Mouse (Mus musculus) CH12.LX (cell line): ENCODE results near the gene Srsf2. TPM values are rescaled to one million over a fixed set of nuclear protein-coding genes. Genes with fewer than 3 reads are reported as not detected.

Experiments
- DNase-seq: peaks from one replicate; pipeline ENCODE4 v3.0.0-alpha.2; 2013; ENCODE audit errors: extremely low read depth
- H3K27ac ChIP-seq: 2 replicates; pipeline ENCODE4 v1.5.1; 2012; ENCODE audit warnings: low read depth, mild to moderate bottlenecking, control low read depth, moderate library complexity; ENCODE audit not compliant: insufficient read depth
- H3K27me3 ChIP-seq: replicated peaks from 2 replicates; pipeline ENCODE3; 2012; ENCODE audit warnings: inconsistent platforms
- H3K36me3 ChIP-seq, 2 experiments: replicated peaks in 1 of 2; 2 replicates each; pipeline versions ENCODE3 to v1.6.1; 2012; ENCODE audit warnings: inconsistent platforms in 1 of 2, low read length in 1 of 2, mild to moderate bottlenecking in 1 of 2, mixed read lengths in 1 of 2, moderate library complexity in 1 of 2; ENCODE audit not compliant: control insufficient read depth in 1 of 2, insufficient read depth in 1 of 2
- H3K4me1 ChIP-seq, 2 experiments: 2 replicates each; pipeline ENCODE4 v1.6.1; 2012; ENCODE audit warnings: inconsistent platforms in 1 of 2, moderate library complexity in 1 of 2; ENCODE audit not compliant: insufficient read depth in 2 of 2, control insufficient read depth in 1 of 2
- H3K4me2 ChIP-seq: 2 replicates; pipeline ENCODE4 v1.6.1; 2012; ENCODE audit warnings: low read depth, mild to moderate bottlenecking, control low read depth; ENCODE audit not compliant: poor library complexity, insufficient read depth, severe bottlenecking
- H3K4me3 ChIP-seq, 3 experiments: fragments of 150-350 bp in 1 of 3; sonication (generic) in 1 of 3; replicated peaks in 1 of 3; 2 replicates each; pipeline versions ENCODE3 to v1.5.1; 2011 to 2012; ENCODE audit warnings: low read depth in 2 of 3, low read length in 2 of 3, mild to moderate bottlenecking in 2 of 3, moderate library complexity in 2 of 3, control low read depth in 1 of 3, improper control_type of control experiment in 1 of 3, inconsistent platforms in 1 of 3, mixed read lengths in 1 of 3; ENCODE audit not compliant: poor library complexity in 1 of 3
- H3K79me2 ChIP-seq: replicated peaks from 2 replicates; pipeline ENCODE4 v1.6.1; 2012; ENCODE audit warnings: mild to moderate bottlenecking, moderate library complexity; ENCODE audit not compliant: control insufficient read depth, poor library complexity, insufficient read depth, severe bottlenecking; ENCODE audit errors: extremely low read depth
- H3K9ac ChIP-seq: 2 replicates; pipeline ENCODE4 v1.6.1; 2012; ENCODE audit warnings: low read depth, mild to moderate bottlenecking, control low read depth, moderate library complexity; ENCODE audit not compliant: insufficient read depth
- H3K9me3 ChIP-seq: replicated peaks from 2 replicates; pipeline ENCODE3; 2012; ENCODE audit warnings: low read length, inconsistent platforms, mixed read lengths
- E2F4 ChIP-seq: IDR thresholded peaks from 2 replicates; pipeline ENCODE4 v1.6.1; 2011; ENCODE audit warnings: low read depth, low read length, improper control_type of control experiment; ENCODE audit not compliant: insufficient replicate concordance
- ETS1 ChIP-seq: conservative IDR thresholded peaks from 2 replicates; pipeline ENCODE4 v1.6.1; 2012; ENCODE audit warnings: low read depth, mild to moderate bottlenecking, inconsistent platforms, low read length, improper control_type of control experiment, moderate library complexity
- GABPA ChIP-seq: IDR thresholded peaks from 2 replicates; pipeline ENCODE4 v1.6.1; 2012; ENCODE audit warnings: low read depth, low read length, improper control_type of control experiment, inconsistent platforms; ENCODE audit not compliant: insufficient replicate concordance
- HCFC1 ChIP-seq: IDR thresholded peaks from 2 replicates; pipeline ENCODE4 v1.6.1; 2012; ENCODE audit warnings: low read depth, mild to moderate bottlenecking, inconsistent platforms, low read length, improper control_type of control experiment
- IRF4 ChIP-seq: IDR thresholded peaks from 2 replicates; pipeline ENCODE4 v1.6.1; 2014; ENCODE audit warnings: low read depth, mild to moderate bottlenecking, inconsistent platforms, low read length, improper control_type of control experiment
- KAT2A ChIP-seq: IDR thresholded peaks from 2 replicates; pipeline ENCODE4 v1.6.1; 2012; ENCODE audit warnings: low read length, improper control_type of control experiment, inconsistent platforms; ENCODE audit not compliant: insufficient replicate concordance
- NELFE ChIP-seq: IDR thresholded peaks from 2 replicates; pipeline ENCODE4 v1.6.1; 2011; ENCODE audit warnings: low read depth, low read length, improper control_type of control experiment
- NRF1 ChIP-seq: IDR thresholded peaks from 2 replicates; pipeline ENCODE4 v1.6.1; 2014; ENCODE audit warnings: low read depth, mild to moderate bottlenecking, inconsistent platforms, low read length, improper control_type of control experiment, moderate library complexity
- PAX5 ChIP-seq: IDR thresholded peaks from 2 replicates; pipeline ENCODE4 v1.6.1; 2012; ENCODE audit warnings: low read length, inconsistent platforms, mixed read lengths
- POLR2A ChIP-seq: IDR thresholded peaks from 2 replicates; pipeline ENCODE4 v1.6.1; 2011; ENCODE audit warnings: low read depth, mild to moderate bottlenecking, improper control_type of control experiment, low read length
- USF1 ChIP-seq: IDR thresholded peaks from 2 replicates; pipeline ENCODE4 v1.6.1; 2014; ENCODE audit warnings: low read depth, mild to moderate bottlenecking, inconsistent platforms, low read length, improper control_type of control experiment
- ZMIZ1 ChIP-seq: IDR thresholded peaks from 2 replicates; pipeline ENCODE4 v1.6.1; 2012; ENCODE audit warnings: low read depth, mild to moderate bottlenecking, inconsistent platforms, low read length, improper control_type of control experiment
- ZNF384 ChIP-seq: IDR thresholded peaks from 2 replicates; pipeline ENCODE4 v1.6.1; 2012; ENCODE audit warnings: low read depth, low read length, improper control_type of control experiment, inconsistent platforms
- dilution Hi-C: fragments of 300-500 bp; cut with MboI; formaldehyde crosslinking; loops from 2 replicates; pipeline ENCODE4 v1.14.3; 2020; ENCODE audit warnings: low sequenced_read_pairs; ENCODE audit not compliant: extremely low pct_unique_long_range_greater_than_20kb, extremely low pct_ligation_motif_present
- in situ Hi-C: fragments of 300-500 bp; cut with MboI; formaldehyde crosslinking; loops from 3 replicates; pipeline ENCODE4 v1.14.3; 2019; ENCODE audit warnings: low sequenced_read_pairs, low pct_ligation_motif_present, low pct_unique_long_range_greater_than_20kb, mixed read lengths
- polyA plus RNA-seq: library from polyadenylated mRNA; unstranded; fragments of >175 nt; gene quantifications from 2 replicates; pipeline ENCODE4 v1.2.1, GENCODE M21; 2012; ENCODE audit warnings: low read depth; ENCODE audit not compliant: insufficient read length
- total RNA-seq, 2 experiments: library from RNA; depleted of rRNA; stranded (reverse); fragments of 300-350 nt in 1 of 2; fragments of >200 nt in 1 of 2; gene quantifications; 2 replicates each; pipeline ENCODE4 v1.2.3; 2012 to 2014

Gene Srsf2
- total and polyA plus RNA-seq, 3 experiments: 298 to 1,224 (median 471) TPM

- Histone ChIP-seq H3K79me2 (no peaks in the 10 kb centered on the region), H3K9ac (no peak overlapping the region), H3K4me1 (0 out of 4 replicates have a peak, but pooled peaks cover 0 to 2% of the 10 kb centered on the region in 2 experiments), H3K4me3 (no peak overlapping the region), H3K4me2 (no peak overlapping the region), H3K27ac (no peak overlapping the region), H3K9me3 (no peaks in the 10 kb centered on the region), H3K36me3 (no peaks in the 10 kb centered on the region), H3K27me3 (no peaks in the 10 kb centered on the region)
- DNase-seq: no peak
- TF ChIP-seq POLR2A (no peak), NRF1 (no peak), USF1 (no peak), IRF4 (no peak), ETS1 (no peak), HCFC1 (no peak), ZNF384 (no peak), KAT2A (no peak), PAX5 (no peak), ZMIZ1 (no peak), E2F4 (no peak), GABPA (no peak)
- in situ Hi-C loops (no loop called here), dilution Hi-C loops (no loop called here)
Measured at GRCm38 (mm10) chr11:116822215-116822614, 30.7 kb downstream of the Srsf2 start.

- no peak for TF ChIP-seq NELFE
- no peak overlapping the region for H3K27ac ChIP-seq
- 0 out of 4 replicates have a peak, but pooled peaks cover 0 to 2% of the 10 kb centered on the region in 2 experiments for H3K4me1 ChIP-seq
- no peak overlapping the region for H3K4me2 ChIP-seq
- no peak overlapping the region for H3K9ac ChIP-seq
- no peaks in the 10 kb centered on the region for H3K9me3 ChIP-seq
- dilution Hi-C loops (no loop called here), in situ Hi-C loops (no loop called here)
- H3K4me3 ChIP-seq: no peak overlapping the region
- no peaks in the 10 kb centered on the region for H3K79me2 ChIP-seq
- no peaks in the 10 kb centered on the region for H3K36me3 ChIP-seq
- DNase-seq: no peak
- no peaks in the 10 kb centered on the region for H3K27me3 ChIP-seq
Measured at GRCm38 (mm10) chr11:116821057-116821940, 31.6 kb downstream of the Srsf2 start.
